Mouse (Mus musculus): ENCODE data around the gene Samd1. TPM values are rescaled to one million over a fixed set of nuclear protein-coding genes. Genes with fewer than 3 reads are reported as not detected.

Samd1 gene
- polyA plus RNA-seq (2014; fragmentation: Nextera tagmentation; extraction: Ambion mirVana), result 12.9 and 14.4 TPM in 2 replicates

- Histone ChIP-seq H3K36me3 (ENCODE audit: control insufficient read depth, insufficient read depth, low read length) (peaks cover 34% of the 10 kb centered on the region), H3K4me2 (ENCODE audit: low read length) (peak within 1 kb of the TSS; percentile 85), H3K27ac (ENCODE audit: low read depth, low read length) (peak within 1 kb of the TSS; percentile 97), H3K9ac (ENCODE audit: low read length) (peak within 1 kb of the TSS; percentile 84), H3K9me3 (replicated peaks; ENCODE audit: control insufficient read depth, low read length) (no peaks in the 10 kb centered on the region), H3K4me3 (ENCODE audit: low read depth, low read length) (peak within 1 kb of the TSS; percentile 76), H3K4me1 (ENCODE audit: control insufficient read depth, insufficient read depth, low read length) (peaks cover 15% of the 10 kb centered on the region), H3K27me3 (replicated peaks; ENCODE audit: control insufficient read depth, insufficient read depth, low read length) (peaks cover 10% of the 10 kb centered on the region)
- DNase-seq (ENCODE audit: low spot score), result peak; percentile 73
- 1% methylated on average over 35 of the region's 112 CpGs for WGBS
- ATAC-seq, result peak; percentile 24
These were observed at the start of gene Samd1 for GRCm38 (mm10) chr8:83997511-83998141. Gene Samd1 (plus strand): TSS chr8:83997672.

- Histone ChIP-seq H3K27ac (ENCODE audit: low read depth, low read length) (no peak overlapping the region; the same call in 1 of the 2 replicates), H3K4me2 (ENCODE audit: low read length) (peak overlapping the region; percentile 55), H3K27me3 (replicated peaks; ENCODE audit: control insufficient read depth, insufficient read depth, low read length) (no peaks in the 10 kb centered on the region), H3K9ac (ENCODE audit: low read length) (peak overlapping the region; percentile 54), H3K9me3 (replicated peaks; ENCODE audit: control insufficient read depth, low read length) (no peaks in the 10 kb centered on the region), H3K4me3 (ENCODE audit: low read depth, low read length) (peak overlapping the region; percentile 60), H3K36me3 (ENCODE audit: control insufficient read depth, insufficient read depth, low read length) (no peaks in the 10 kb centered on the region), H3K4me1 (ENCODE audit: control insufficient read depth, insufficient read depth, low read length) (peaks cover 8% of the 10 kb centered on the region)
- ATAC-seq (no peak), DNase-seq (ENCODE audit: low spot score) (no peak)
- WGBS, result 1% methylated on average over 14 of the region's 14 CpGs
These were observed 42.7 kb upstream of the Samd1 start for GRCm38 (mm10) chr8:83954749-83955105.

- peak; percentile 99 for ATAC-seq
- WGBS, result under 1% methylated on average over 73 of the region's 75 CpGs
- H3K4me2 ChIP-seq (ENCODE audit: low read length), result peak within 1 kb of the TSS; percentile 92
These were observed 42.1 kb upstream of the Samd1 start, which contains the start of the genes Gm10644 and Asf1b for GRCm38 (mm10) chr8:83955106-83955957. Gene Gm10644 (minus strand): TSS chr8:83955205. Gene Asf1b (plus strand): TSS chr8:83955507.

GRCm38 (mm10) chr8:83955958-83956218 is 41.6 kb upstream of the Samd1 start:
- no peak for ATAC-seq
- H3K36me3 ChIP-seq (ENCODE audit: control insufficient read depth, insufficient read depth, low read length), result no peaks in the 10 kb centered on the region
- peak overlapping the region; percentile 60 for H3K9ac ChIP-seq (ENCODE audit: low read length)
- no peak for DNase-seq (ENCODE audit: low spot score)
- H3K27ac ChIP-seq (ENCODE audit: low read depth, low read length), result peak overlapping the region; percentile 23; the same call in 1 of the 2 replicates
- peak overlapping the region; percentile 92 for H3K4me2 ChIP-seq (ENCODE audit: low read length)
- 2% methylated on average over 15 of the region's 15 CpGs for WGBS
- no peaks in the 10 kb centered on the region for H3K9me3 ChIP-seq (replicated peaks; ENCODE audit: control insufficient read depth, low read length)
- H3K4me1 ChIP-seq (ENCODE audit: control insufficient read depth, insufficient read depth, low read length), result peaks cover 8% of the 10 kb centered on the region
- H3K4me3 ChIP-seq (ENCODE audit: low read depth, low read length), result peak overlapping the region; percentile 60
- H3K27me3 ChIP-seq (replicated peaks; ENCODE audit: control insufficient read depth, insufficient read depth, low read length), result no peaks in the 10 kb centered on the region

More at GRCm38 (mm10) chr8:83955106-83955957, 42.1 kb upstream of the Samd1 start, which contains the start of the genes Gm10644 and Asf1b:
- Histone ChIP-seq H3K36me3 (ENCODE audit: control insufficient read depth, insufficient read depth, low read length) (no peaks in the 10 kb centered on the region), H3K9ac (ENCODE audit: low read length) (peak within 1 kb of the TSS; percentile 60), H3K27ac (ENCODE audit: low read depth, low read length) (peak within 1 kb of the TSS; percentile 23), H3K9me3 (replicated peaks; ENCODE audit: control insufficient read depth, low read length) (no peaks in the 10 kb centered on the region), H3K4me1 (ENCODE audit: control insufficient read depth, insufficient read depth, low read length) (peaks cover 8% of the 10 kb centered on the region), H3K4me3 (ENCODE audit: low read depth, low read length) (peak within 1 kb of the TSS; percentile 60), H3K27me3 (replicated peaks; ENCODE audit: control insufficient read depth, insufficient read depth, low read length) (no peaks in the 10 kb centered on the region)
- peak; percentile 100 for DNase-seq (ENCODE audit: low spot score)

GRCm38 (mm10) chr8:83956789-83957188 is 40.7 kb upstream of the Samd1 start:
- H3K27me3 ChIP-seq (replicated peaks; ENCODE audit: control insufficient read depth, insufficient read depth, low read length), result no peaks in the 10 kb centered on the region
- H3K27ac ChIP-seq (ENCODE audit: low read depth, low read length), result no peak overlapping the region
- no peak for ATAC-seq
- H3K4me1 ChIP-seq (ENCODE audit: control insufficient read depth, insufficient read depth, low read length), result peaks cover 8% of the 10 kb centered on the region
- H3K36me3 ChIP-seq (ENCODE audit: control insufficient read depth, insufficient read depth, low read length), result no peaks in the 10 kb centered on the region
- 8% methylated on average over 1 of the region's 1 CpGs for WGBS
- peak; percentile 19 for DNase-seq (ENCODE audit: low spot score)
- H3K4me2 ChIP-seq (ENCODE audit: low read length), result peak overlapping the region; percentile 92
- no peaks in the 10 kb centered on the region for H3K9me3 ChIP-seq (replicated peaks; ENCODE audit: control insufficient read depth, low read length)
- H3K4me3 ChIP-seq (ENCODE audit: low read depth, low read length), result peak overlapping the region; percentile 60
- peak overlapping the region; percentile 60 for H3K9ac ChIP-seq (ENCODE audit: low read length)

GRCm38 (mm10) chr8:83964015-83964765 is 33.3 kb upstream of the Samd1 start:
- Histone ChIP-seq H3K4me2 (ENCODE audit: low read length) (no peak overlapping the region), H3K27me3 (replicated peaks; ENCODE audit: control insufficient read depth, insufficient read depth, low read length) (no peaks in the 10 kb centered on the region), H3K36me3 (ENCODE audit: control insufficient read depth, insufficient read depth, low read length) (peaks cover 14% of the 10 kb centered on the region), H3K4me1 (ENCODE audit: control insufficient read depth, insufficient read depth, low read length) (no peaks in the 10 kb centered on the region), H3K4me3 (ENCODE audit: low read depth, low read length) (no peak overlapping the region), H3K9ac (ENCODE audit: low read length) (no peak overlapping the region), H3K27ac (ENCODE audit: low read depth, low read length) (no peak overlapping the region), H3K9me3 (replicated peaks; ENCODE audit: control insufficient read depth, low read length) (no peaks in the 10 kb centered on the region)
- DNase-seq (ENCODE audit: low spot score) (no peak), ATAC-seq (no peak)
- 88% methylated on average over 5 of the region's 5 CpGs for WGBS

GRCm38 (mm10) chr8:83967701-83968100 is 29.8 kb upstream of the Samd1 start:
- Histone ChIP-seq H3K4me1 (ENCODE audit: control insufficient read depth, insufficient read depth, low read length) (no peaks in the 10 kb centered on the region), H3K4me2 (ENCODE audit: low read length) (no peak overlapping the region), H3K9ac (ENCODE audit: low read length) (no peak overlapping the region), H3K27ac (ENCODE audit: low read depth, low read length) (no peak overlapping the region), H3K9me3 (replicated peaks; ENCODE audit: control insufficient read depth, low read length) (no peaks in the 10 kb centered on the region), H3K4me3 (ENCODE audit: low read depth, low read length) (no peak overlapping the region), H3K27me3 (replicated peaks; ENCODE audit: control insufficient read depth, insufficient read depth, low read length) (no peaks in the 10 kb centered on the region), H3K36me3 (ENCODE audit: control insufficient read depth, insufficient read depth, low read length) (peaks cover 15% of the 10 kb centered on the region)
- no peak for ATAC-seq
- no peak for DNase-seq (ENCODE audit: low spot score)
- 96% methylated on average over 7 of the region's 7 CpGs for WGBS

- H3K27me3 ChIP-seq (replicated peaks; ENCODE audit: control insufficient read depth, insufficient read depth, low read length), result no peaks in the 10 kb centered on the region
These were observed 26.4 kb upstream of the Samd1 start for GRCm38 (mm10) chr8:83971121-83971520.

More at GRCm38 (mm10) chr8:83971121-83971520, 26.4 kb upstream of the Samd1 start:
- H3K4me1 ChIP-seq (ENCODE audit: control insufficient read depth, insufficient read depth, low read length), result peaks cover 10% of the 10 kb centered on the region
- H3K9ac ChIP-seq (ENCODE audit: low read length), result no peak overlapping the region
- DNase-seq (ENCODE audit: low spot score), result no peak
- no peak overlapping the region for H3K4me2 ChIP-seq (ENCODE audit: low read length)
- H3K9me3 ChIP-seq (replicated peaks; ENCODE audit: control insufficient read depth, low read length), result no peaks in the 10 kb centered on the region
- no peak for ATAC-seq
- peaks cover 12% of the 10 kb centered on the region; the same call in 1 of the 2 replicates for H3K36me3 ChIP-seq (ENCODE audit: control insufficient read depth, insufficient read depth, low read length)
- no peak overlapping the region for H3K27ac ChIP-seq (ENCODE audit: low read depth, low read length)
- no peak overlapping the region for H3K4me3 ChIP-seq (ENCODE audit: low read depth, low read length)
- 93% methylated on average over 4 of the region's 4 CpGs for WGBS

All from forebrain, embryonic 14.5 days (tissue).